Mouse (Mus musculus): ENCODE measurements around the gene Col5a1. TPM values are rescaled to one million over a fixed set of nuclear protein-coding genes. Genes with fewer than 3 reads are reported as not detected.

Col5a1 gene
- total and polyA plus RNA-seq, 2 experiments from 2014 or later = 4.8 to 23.6 TPM

GRCm38 (mm10) chr2:27940144-27940543 is 53.9 kb downstream of the Col5a1 start:
- no peaks in the 10 kb centered on the region for H3K27me3 ChIP-seq (ENCODE audit: insufficient read depth, low read length)
- no peaks in the 10 kb centered on the region for H3K36me3 ChIP-seq (ENCODE audit: insufficient read depth)
- no peaks in the 10 kb centered on the region for H3K9me3 ChIP-seq (ENCODE audit: low read length)
- TF ChIP-seq CTCF (IDR thresholded peaks at IDR 0.05; ENCODE audit: low read depth) = no peak
- ATAC-seq = no peak
- peaks cover 9% of the 10 kb centered on the region; the same call in 1 of the 2 replicates for H3K4me1 ChIP-seq (ENCODE audit: insufficient read depth)
- no peak overlapping the region for H3K4me2 ChIP-seq (ENCODE audit: low read depth)
- H3K27ac ChIP-seq (ENCODE audit: low read depth, low read length) = no peak overlapping the region
- no peak overlapping the region for H3K4me3 ChIP-seq (ENCODE audit: low read depth, low read length)
- H3K9ac ChIP-seq = no peak overlapping the region
- 78% methylated on average over 12 of the region's 12 CpGs for WGBS
- DNase-seq = no peak

- H3K9ac ChIP-seq = no peak overlapping the region
- no peak for TF ChIP-seq CTCF (IDR thresholded peaks at IDR 0.05; ENCODE audit: low read depth)
- ATAC-seq (peak; percentile 59; the same call in 1 of the 2 replicates), DNase-seq (no peak)
- no peaks in the 10 kb centered on the region for H3K9me3 ChIP-seq (ENCODE audit: low read length)
- H3K36me3 ChIP-seq (ENCODE audit: insufficient read depth) = no peaks in the 10 kb centered on the region
- no peaks in the 10 kb centered on the region for H3K4me1 ChIP-seq (ENCODE audit: insufficient read depth)
- no peak overlapping the region for H3K4me2 ChIP-seq (ENCODE audit: low read depth)
- no peak overlapping the region for H3K4me3 ChIP-seq (ENCODE audit: low read depth, low read length)
- WGBS = 86% methylated on average over 4 of the region's 4 CpGs
- H3K27ac ChIP-seq (ENCODE audit: low read depth, low read length) = 0 out of 2 replicates have a peak overlapping the region, but pooled peaks have one; percentile 22
- no peaks in the 10 kb centered on the region for H3K27me3 ChIP-seq (ENCODE audit: insufficient read depth, low read length)
Measured at GRCm38 (mm10) chr2:27947252-27947651, 61.0 kb downstream of the Col5a1 start.

- Histone ChIP-seq H3K36me3 (ENCODE audit: insufficient read depth) (no peaks in the 10 kb centered on the region), H3K4me3 (ENCODE audit: low read depth, low read length) (no peak overlapping the region), H3K27ac (ENCODE audit: low read depth, low read length) (no peak overlapping the region), H3K4me2 (ENCODE audit: low read depth) (no peak overlapping the region), H3K9ac (no peak overlapping the region), H3K27me3 (ENCODE audit: insufficient read depth, low read length) (no peaks in the 10 kb centered on the region), H3K9me3 (ENCODE audit: low read length) (no peaks in the 10 kb centered on the region), H3K4me1 (ENCODE audit: insufficient read depth) (no peaks in the 10 kb centered on the region)
- no peak for TF ChIP-seq CTCF (IDR thresholded peaks at IDR 0.05; ENCODE audit: low read depth)
- no peak for DNase-seq
- WGBS = 89% methylated on average over 5 of the region's 5 CpGs
- no peak for ATAC-seq
Measured at GRCm38 (mm10) chr2:27947917-27948316, 61.7 kb downstream of the Col5a1 start.

GRCm38 (mm10) chr2:27953866-27954265 is 67.6 kb downstream of the Col5a1 start:
- Histone ChIP-seq H3K9ac (no peak overlapping the region), H3K9me3 (ENCODE audit: low read length) (no peaks in the 10 kb centered on the region), H3K4me1 (ENCODE audit: insufficient read depth) (no peaks in the 10 kb centered on the region), H3K4me2 (ENCODE audit: low read depth) (no peak overlapping the region), H3K27ac (ENCODE audit: low read depth, low read length) (no peak overlapping the region), H3K27me3 (ENCODE audit: insufficient read depth, low read length) (no peaks in the 10 kb centered on the region), H3K36me3 (ENCODE audit: insufficient read depth) (no peaks in the 10 kb centered on the region), H3K4me3 (ENCODE audit: low read depth, low read length) (no peak overlapping the region)
- no peak for TF ChIP-seq CTCF (IDR thresholded peaks at IDR 0.05; ENCODE audit: low read depth)
- 54% methylated on average over 3 of the region's 3 CpGs for WGBS
- ATAC-seq (no peak), DNase-seq (no peak)

- DNase-seq (no peak), ATAC-seq (no peak)
- Histone ChIP-seq H3K4me3 (ENCODE audit: low read depth, low read length) (no peak overlapping the region), H3K36me3 (ENCODE audit: insufficient read depth) (no peaks in the 10 kb centered on the region), H3K9ac (no peak overlapping the region), H3K9me3 (ENCODE audit: low read length) (no peaks in the 10 kb centered on the region), H3K27ac (ENCODE audit: low read depth, low read length) (no peak overlapping the region), H3K4me2 (ENCODE audit: low read depth) (no peak overlapping the region), H3K27me3 (ENCODE audit: insufficient read depth, low read length) (no peaks in the 10 kb centered on the region), H3K4me1 (ENCODE audit: insufficient read depth) (no peaks in the 10 kb centered on the region)
- TF ChIP-seq CTCF (IDR thresholded peaks at IDR 0.05; ENCODE audit: low read depth) = no peak
- WGBS = 81% methylated on average over 3 of the region's 3 CpGs
Measured at GRCm38 (mm10) chr2:27954924-27955323, 68.7 kb downstream of the Col5a1 start.

- no peaks in the 10 kb centered on the region for H3K4me1 ChIP-seq (ENCODE audit: insufficient read depth)
- no peaks in the 10 kb centered on the region for H3K27me3 ChIP-seq (ENCODE audit: insufficient read depth, low read length)
- no peak for DNase-seq
- 59% methylated on average over 7 of the region's 7 CpGs for WGBS
- no peaks in the 10 kb centered on the region for H3K9me3 ChIP-seq (ENCODE audit: low read length)
- H3K36me3 ChIP-seq (ENCODE audit: insufficient read depth) = no peaks in the 10 kb centered on the region
- no peak overlapping the region for H3K27ac ChIP-seq (ENCODE audit: low read depth, low read length)
- no peak overlapping the region for H3K9ac ChIP-seq
- H3K4me2 ChIP-seq (ENCODE audit: low read depth) = no peak overlapping the region
- H3K4me3 ChIP-seq (ENCODE audit: low read depth, low read length) = no peak overlapping the region
- no peak for ATAC-seq
- TF ChIP-seq CTCF (IDR thresholded peaks at IDR 0.05; ENCODE audit: low read depth) = no peak
Measured at GRCm38 (mm10) chr2:27956751-27957150, 70.5 kb downstream of the Col5a1 start.

GRCm38 (mm10) chr2:27957184-27957583 is 71.0 kb downstream of the Col5a1 start:
- H3K4me3 ChIP-seq (ENCODE audit: low read depth, low read length) = no peak overlapping the region
- no peaks in the 10 kb centered on the region for H3K27me3 ChIP-seq (ENCODE audit: insufficient read depth, low read length)
- no peaks in the 10 kb centered on the region for H3K4me1 ChIP-seq (ENCODE audit: insufficient read depth)
- no peak for ATAC-seq
- H3K27ac ChIP-seq (ENCODE audit: low read depth, low read length) = no peak overlapping the region
- 8% methylated on average over 5 of the region's 5 CpGs for WGBS
- no peak for DNase-seq
- no peak for TF ChIP-seq CTCF (IDR thresholded peaks at IDR 0.05; ENCODE audit: low read depth)
- no peak overlapping the region for H3K9ac ChIP-seq
- no peak overlapping the region for H3K4me2 ChIP-seq (ENCODE audit: low read depth)
- H3K36me3 ChIP-seq (ENCODE audit: insufficient read depth) = no peaks in the 10 kb centered on the region
- H3K9me3 ChIP-seq (ENCODE audit: low read length) = no peaks in the 10 kb centered on the region

GRCm38 (mm10) chr2:27959275-27959674 is 73.0 kb downstream of the Col5a1 start:
- no peak overlapping the region for H3K4me3 ChIP-seq (ENCODE audit: low read depth, low read length)
- H3K4me2 ChIP-seq (ENCODE audit: low read depth) = no peak overlapping the region
- no peaks in the 10 kb centered on the region for H3K27me3 ChIP-seq (ENCODE audit: insufficient read depth, low read length)
- H3K27ac ChIP-seq (ENCODE audit: low read depth, low read length) = no peak overlapping the region
- H3K36me3 ChIP-seq (ENCODE audit: insufficient read depth) = no peaks in the 10 kb centered on the region
- no peaks in the 10 kb centered on the region for H3K4me1 ChIP-seq (ENCODE audit: insufficient read depth)
- no peaks in the 10 kb centered on the region for H3K9me3 ChIP-seq (ENCODE audit: low read length)
- peak; percentile 19; the same call in 1 of the 2 replicates for TF ChIP-seq CTCF (IDR thresholded peaks at IDR 0.05; ENCODE audit: low read depth)
- no peak overlapping the region for H3K9ac ChIP-seq
- DNase-seq = no peak
- 74% methylated on average over 6 of the region's 6 CpGs for WGBS
- ATAC-seq = no peak
